Mouse (Mus musculus): ENCODE data around the gene Ntn4.

Gene Ntn4

DNA sequence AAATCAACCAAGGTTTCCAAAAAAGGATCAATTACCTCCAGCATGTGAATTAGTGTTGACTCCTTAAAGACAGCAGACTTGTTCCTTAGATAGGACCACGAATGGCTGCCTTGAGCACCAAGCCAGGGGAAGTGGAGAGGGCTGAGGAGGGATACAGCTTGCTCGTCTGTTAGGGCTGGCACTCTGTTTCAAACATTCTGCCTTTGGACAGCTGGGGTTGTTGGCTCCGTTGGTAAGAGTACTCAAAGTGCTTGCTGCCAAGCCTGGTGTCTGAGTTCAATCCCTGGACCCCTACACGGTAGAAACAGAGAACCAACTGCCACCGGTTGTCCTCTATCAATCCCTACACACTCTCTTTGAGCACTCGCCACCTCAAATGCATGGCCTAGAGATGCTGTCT, 90.0 kb downstream of the Ntn4 start:
- no peak for DNase-seq (ENCODE audit: low spot score in 2 of 2)

DNA sequence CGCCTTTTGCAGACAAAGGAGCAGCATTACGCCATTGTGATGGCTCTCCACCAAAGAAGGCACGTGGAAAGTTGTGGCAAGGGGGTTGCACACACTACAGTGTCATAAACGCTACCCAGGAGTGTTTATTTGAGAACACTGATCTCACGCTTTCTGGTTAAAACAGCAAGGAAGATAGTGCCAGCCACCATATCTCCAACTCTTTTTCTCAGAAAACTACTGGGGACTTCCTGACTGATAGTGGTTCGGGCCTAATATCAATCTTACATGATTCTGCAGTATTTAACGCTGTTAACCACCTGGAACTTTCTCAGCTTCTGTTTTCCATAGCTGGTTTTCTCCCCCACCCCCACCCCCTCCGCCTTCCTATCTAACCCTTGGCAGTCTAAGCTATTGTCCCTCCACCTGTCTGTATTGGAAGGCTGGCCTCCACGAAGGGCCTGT, 90.8 kb downstream of the Ntn4 start:
- DNase-seq (ENCODE audit: low spot score in 2 of 2): no peak

DNA sequence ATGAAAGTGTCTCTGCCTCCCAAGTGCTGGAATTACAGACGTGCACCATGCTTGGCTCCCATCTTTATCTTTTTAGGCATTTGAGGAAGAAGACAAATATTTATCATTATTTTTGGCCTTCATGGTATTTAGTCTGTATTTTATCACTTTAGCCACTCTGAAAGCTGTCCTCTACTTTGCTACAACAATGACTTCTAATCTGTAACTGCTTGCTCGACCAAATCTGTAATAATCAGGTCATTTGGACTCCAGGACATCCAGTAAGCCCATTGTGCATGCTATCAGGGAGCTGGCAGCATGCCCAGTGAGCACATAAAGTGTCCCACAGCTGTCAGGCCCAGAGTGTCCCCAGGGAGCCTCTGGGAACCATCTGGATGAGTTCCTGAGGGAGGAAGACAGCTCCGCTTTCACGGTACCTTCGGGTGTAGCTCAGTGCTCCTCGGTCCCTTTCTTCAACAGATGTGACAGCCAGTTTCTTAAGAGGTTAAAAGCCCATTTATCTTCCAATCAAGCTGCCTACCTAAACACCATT, 95.7 kb downstream of the Ntn4 start:
- DNase-seq (ENCODE audit: low spot score in 2 of 2): no peak

DNA sequence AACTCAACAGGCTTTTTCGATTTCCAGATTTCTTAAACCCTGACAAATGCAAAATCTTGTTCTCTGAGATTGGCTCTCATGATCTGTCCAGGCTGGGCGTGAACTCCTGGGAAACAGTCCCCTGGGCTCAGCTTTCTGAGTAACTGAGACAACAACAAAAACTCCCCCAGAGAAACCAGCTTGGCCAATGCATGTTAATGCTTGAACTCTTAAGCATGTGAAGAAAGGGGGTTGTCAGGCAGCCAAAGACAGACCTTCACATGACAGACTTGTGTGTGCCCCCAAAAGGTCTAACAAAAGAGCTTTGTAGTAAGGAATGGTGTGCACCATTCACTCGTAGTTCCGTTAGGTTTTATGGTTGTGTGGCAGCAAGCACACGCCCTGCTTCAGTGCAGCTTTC, 96.6 kb downstream of the Ntn4 start:
- DNase-seq (ENCODE audit: low spot score in 2 of 2): no peak

DNA sequence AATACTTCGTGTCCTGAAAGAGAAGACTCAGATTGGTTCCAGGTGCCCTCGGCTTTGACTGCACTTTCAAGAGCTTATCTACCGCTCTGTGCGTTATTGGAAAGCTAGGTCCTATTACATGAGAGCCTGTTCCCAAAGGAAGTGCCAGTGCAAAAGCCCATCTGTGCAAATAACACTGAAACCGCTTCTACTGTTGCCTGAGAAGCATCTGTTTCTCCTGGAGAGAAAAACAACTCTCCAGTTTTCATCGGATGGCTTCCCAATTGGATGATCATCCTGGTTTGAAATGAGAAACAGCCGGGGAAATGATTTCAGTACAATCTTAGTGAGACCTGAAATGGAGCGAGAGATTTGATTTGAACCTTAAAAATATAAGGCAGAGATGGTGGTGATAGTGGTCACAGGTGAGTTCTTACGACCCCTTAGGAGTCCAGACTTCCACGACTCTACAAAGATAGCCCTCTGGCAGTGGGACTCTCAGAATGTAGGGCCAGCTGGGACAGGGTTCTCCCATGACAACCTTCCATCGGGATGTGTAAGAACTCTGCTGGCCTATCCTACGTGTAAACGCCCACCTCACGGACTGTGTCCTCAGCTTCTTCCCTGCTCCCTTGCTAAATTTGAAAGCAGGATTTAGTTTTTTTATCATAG, 101.1 kb downstream of the Ntn4 start:
- no peak for DNase-seq (ENCODE audit: low spot score in 2 of 2)

DNA sequence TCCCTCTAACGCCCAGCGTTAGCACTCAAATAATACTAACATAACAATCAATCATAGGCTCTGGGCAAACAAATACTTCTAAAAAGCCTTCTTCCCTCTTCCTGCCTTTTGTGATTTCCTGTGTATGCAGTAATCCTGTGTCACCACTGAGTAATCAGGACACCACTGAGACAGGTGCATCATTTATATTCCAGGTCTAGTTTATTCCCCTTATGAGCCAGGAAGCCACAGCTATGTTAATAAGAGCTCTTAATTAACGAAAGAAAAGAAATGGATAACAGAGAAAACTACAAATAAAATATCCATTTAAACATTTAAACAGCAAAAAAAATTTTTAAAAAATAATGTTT, 101.6 kb downstream of the Ntn4 start:
- no peak for DNase-seq (ENCODE audit: low spot score in 2 of 2)

DNA sequence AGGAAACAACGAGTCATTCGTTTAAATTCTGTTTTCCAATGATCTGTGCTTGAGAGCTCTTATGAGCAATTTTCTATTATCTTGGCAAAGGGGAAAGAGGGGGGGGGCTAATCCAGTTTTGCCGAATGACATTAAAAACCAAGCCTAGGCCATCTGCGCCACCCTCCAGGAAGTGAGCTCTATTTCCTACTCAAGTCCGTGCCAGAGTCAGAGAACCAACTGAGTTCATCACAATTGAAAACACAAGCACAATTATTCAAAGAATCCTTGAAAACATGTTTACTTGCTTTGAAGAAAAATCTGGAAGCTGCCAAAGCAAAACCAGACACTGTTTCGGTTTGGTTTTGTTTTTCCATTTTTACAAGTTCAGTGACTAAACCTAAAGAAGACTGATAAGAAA, 102.1 kb downstream of the Ntn4 start:
- DNase-seq (ENCODE audit: low spot score in 2 of 2): no peak

DNA sequence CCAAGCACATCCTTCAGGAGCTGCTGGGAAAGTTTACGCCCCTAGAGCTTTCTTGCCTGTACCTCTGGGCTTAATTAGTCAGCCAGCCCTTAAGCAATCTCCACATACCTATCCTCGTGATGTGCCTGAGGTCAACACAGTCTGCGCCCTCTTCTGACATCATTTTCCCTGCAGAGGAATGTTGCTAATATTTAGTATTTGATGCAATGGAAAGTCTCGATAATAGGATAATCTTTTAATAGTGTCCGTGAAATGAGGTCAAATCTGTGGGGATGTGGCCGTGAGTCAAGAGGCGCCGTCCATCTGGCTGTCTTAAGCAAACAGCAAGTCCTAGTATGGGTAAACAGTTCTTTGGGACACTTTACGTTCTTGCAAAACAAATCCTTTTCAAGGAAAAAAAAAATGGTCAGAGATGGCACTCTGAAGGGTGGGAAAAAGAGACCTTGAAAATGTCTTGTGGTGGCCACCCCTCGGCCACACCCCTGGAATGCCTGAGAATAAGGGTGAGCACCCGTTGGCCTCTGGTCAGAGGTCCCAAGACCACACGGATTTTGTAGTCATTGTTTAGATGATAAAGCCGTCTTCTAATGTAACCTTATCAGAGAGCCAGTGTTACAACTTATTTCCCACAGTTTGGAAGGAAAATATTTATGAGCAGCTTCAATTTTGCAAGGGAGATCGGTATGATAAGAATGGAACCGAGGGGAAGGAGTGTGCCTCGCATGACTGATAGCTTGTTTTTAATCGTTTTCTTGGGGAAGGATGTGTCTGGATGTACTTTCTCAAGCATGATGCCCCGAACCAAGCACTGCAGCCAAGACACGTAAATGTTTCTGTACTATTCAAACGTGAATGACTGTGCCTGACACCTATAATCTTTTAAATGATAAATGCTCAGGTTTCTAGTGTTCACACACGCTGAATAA, 109.0 kb downstream of the Ntn4 start:
- DNase-seq (ENCODE audit: low spot score in 2 of 2): no peak

DNA sequence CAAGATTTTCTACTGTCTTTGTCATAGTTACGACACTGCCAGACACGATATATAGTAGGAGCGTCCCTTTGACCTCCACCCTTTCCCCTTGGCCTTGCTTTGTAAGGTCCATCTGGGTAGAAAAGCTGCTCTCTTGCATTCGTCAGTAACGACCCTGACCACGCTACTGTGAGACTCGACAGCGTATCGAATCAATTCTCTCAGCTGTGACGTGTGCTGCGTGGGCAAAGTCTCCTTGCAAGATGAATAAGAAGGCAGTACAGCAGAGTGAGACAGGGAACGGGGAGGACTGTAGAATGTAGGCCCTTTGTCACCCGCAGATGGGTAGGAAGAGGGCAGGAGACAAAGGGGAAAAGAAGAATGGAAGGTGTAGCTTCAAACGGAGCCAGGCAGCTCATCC, 110.8 kb downstream of the Ntn4 start:
- no peak for DNase-seq (ENCODE audit: low spot score in 2 of 2)

DNA sequence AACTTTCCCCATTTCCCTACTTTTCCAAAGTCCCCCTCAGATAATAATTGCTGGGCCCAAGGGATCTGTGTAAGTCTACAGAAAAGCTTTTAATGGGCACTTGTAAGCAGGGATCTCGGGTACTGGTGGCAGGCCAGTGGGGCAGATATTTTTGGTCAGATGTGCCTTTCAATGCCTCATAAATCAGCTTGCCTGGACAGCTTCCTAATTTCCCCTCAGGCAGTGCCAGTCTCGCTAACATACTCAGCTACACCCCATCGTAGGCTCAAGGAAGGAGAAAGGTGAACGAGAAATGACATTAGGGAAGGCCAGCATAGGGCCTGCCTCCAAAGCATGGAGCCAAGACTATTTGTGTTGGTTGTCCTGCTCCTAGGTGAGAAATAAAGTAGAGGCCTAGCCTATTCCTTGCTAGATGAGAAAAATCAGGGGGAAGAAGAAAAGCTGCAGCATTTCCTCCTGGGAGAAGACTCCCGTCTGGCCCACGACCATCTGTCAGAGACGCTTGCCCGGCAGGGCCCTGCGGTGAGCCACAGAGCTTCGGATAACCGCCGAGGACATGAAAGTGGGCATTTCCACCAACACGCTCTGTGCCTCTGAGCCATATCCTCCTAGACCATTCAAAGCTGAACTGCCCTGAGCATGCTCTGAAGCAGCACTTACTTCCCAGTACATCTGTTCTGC, 113.4 kb downstream of the Ntn4 start:
- no peak for DNase-seq (ENCODE audit: low spot score in 2 of 2)

DNA sequence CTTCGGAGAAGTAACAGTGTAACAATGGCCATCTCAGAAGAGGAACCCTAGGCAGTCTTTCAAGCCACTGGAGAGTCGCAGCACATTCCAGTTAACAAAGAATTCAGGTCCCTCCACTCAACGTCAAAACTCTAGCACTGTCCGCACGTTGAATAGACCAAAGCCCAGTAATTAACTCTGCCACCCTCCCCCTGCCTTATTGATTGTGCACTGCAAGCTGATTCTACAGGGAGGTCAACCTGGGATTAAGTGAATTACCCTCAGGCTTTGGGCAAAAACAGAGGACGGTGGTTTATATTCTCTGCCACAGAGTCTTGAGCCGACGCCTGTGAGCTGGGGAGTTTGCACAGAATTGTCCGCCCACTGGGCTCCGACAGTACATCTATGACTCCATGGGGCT, 115.7 kb downstream of the Ntn4 start:
- no peak for DNase-seq (ENCODE audit: low spot score in 2 of 2)

DNA sequence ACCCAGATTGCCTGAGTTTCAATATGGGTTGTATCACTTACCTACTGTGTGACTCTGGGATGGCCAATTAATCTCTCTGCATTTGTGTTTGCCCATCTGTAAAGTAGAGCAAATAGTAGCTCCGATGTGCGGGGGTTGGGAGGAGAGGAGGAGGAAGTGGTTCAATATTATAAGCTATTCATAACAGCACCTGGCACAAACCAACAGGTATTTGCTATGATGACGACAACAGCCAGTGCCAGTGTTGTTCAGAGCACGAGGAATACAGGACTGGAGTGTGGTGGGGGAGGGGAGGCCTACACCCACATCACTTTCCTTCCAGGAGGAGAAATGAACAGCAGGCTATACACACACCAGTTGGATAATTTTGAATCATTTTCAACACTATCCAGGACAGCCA, 119.2 kb downstream of the Ntn4 start:
- no peak for DNase-seq (ENCODE audit: low spot score in 2 of 2)

DNA sequence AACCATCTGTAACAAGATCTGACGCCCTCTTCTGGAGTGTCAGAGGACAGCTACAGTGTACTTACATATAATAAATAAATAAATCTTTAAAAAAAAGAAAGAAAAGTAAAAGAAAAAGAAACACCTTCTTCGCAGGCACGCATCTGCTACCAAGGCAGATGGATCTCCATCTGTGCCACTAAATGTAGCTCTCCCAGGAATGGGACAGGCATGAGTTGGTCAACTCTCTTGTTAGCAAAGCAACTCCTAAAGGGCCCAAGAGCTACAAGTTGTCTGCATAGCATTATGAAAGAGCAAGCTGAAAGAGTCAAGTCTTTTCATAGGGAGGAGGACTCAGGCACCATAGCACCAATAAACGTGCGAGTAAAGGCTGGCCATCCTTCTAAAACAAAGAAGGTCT, 119.9 kb downstream of the Ntn4 start:
- DNase-seq (ENCODE audit: low spot score in 2 of 2): no peak

DNA sequence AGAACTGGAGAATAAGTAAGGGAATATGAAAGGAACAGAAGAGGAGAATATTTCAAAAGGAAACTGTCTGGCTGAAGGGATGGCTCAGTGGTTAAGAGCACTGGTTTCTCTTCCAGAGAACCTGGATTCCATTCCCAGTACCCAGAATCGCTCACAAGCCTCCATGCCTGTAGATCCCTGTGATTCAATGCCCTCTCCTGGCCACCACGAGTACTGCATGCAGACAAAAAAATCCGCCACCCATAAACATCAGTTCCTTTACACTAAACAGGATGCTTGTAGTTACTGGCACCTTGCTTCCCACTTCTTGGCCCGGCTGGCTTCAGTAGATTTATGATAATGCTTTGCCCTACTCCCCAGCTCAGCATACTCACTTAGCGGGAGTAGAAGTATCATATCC, 122.6 kb downstream of the Ntn4 start:
- DNase-seq (ENCODE audit: low spot score in 2 of 2): peak in 1 of 2 experiments; percentile 13

DNA sequence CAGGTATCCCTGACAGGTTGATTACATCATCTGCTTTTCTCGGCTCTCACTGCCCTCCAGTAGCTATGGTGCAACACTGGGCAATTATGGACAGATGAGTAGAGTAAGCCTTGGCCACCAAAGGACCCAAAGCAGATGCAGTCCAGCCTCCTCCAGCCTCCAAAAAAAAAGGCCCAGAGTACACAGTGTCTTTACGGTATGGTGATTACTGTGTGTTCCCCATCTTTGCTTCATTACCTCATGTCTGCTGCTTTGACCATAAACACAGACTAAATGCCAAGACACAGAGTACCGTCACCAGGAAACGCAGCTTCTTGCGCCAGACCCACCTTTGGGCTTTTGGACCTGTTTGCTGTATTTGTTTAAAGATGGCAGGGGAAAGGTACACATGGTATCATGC, 125.7 kb downstream of the Ntn4 start:
- no peak for DNase-seq (ENCODE audit: low spot score in 2 of 2)

DNA sequence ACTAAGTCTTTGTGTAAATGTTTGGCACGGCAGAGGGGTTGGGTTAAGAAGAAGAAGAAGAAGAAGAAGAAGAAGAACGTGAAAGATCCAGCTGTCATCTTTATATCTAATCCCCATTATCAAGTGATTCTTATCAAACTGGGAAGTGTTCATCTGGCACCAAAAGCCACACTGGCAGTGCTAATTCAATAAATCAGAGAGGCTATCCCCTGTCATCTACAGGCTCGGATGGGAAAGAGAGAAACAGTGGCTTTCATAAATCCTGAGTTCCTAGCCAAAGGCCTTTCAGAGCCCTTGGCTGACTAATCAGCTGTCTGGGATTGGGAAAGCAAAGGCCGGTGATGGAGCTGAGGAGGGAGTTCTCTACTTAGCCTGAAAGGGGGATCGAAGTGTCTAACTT, 126.8 kb downstream of the Ntn4 start:
- DNase-seq (ENCODE audit: low spot score in 2 of 2): no peak

DNA sequence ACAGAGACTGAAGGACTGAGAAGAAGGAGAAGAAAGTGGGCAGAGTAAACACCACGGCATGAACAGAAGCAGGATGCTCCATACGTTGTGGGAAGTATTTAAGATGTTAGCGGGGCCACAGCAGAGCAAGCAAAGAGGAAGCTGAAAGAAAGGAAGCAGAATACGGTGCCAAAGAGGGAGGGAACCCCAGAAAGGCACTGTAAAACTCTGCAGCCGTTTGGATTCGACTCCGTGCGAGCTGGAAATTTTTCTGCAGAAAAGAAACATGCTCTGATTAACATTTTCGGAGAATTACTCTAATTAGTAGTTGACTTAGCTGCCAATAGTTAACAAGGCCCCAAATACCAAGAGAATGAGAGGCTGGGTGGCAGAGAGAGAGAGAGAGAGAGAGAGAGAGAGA, 127.7 kb downstream of the Ntn4 start:
- no peak for DNase-seq (ENCODE audit: low spot score in 2 of 2)

DNA sequence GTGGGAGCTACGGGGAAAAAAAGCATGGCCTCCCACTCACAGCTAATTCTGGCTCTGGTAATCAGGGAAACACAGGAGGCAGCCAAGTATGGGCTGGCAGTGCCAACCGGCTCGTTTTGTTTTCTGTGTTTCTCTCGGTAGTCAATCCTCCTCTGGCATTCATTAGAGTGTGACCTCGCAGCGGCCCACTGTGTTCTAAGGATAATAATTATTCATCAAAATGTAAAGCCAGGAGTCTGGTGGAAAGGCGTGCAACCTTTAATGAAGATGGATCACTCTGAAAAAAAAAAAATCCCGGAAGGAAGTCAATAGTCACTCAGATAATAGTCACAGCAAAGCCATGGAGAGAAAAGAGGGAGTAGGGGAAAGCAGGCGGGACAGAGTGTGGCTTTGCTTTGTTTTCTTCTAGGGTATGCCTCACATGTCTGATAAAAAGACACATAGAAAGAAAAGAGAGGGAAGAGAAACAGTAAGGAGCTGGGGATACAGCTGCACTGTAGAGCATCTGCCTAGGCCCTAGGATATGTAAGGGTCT, 131.5 kb downstream of the Ntn4 start:
- no peak for DNase-seq (ENCODE audit: low spot score in 2 of 2)

DNA sequence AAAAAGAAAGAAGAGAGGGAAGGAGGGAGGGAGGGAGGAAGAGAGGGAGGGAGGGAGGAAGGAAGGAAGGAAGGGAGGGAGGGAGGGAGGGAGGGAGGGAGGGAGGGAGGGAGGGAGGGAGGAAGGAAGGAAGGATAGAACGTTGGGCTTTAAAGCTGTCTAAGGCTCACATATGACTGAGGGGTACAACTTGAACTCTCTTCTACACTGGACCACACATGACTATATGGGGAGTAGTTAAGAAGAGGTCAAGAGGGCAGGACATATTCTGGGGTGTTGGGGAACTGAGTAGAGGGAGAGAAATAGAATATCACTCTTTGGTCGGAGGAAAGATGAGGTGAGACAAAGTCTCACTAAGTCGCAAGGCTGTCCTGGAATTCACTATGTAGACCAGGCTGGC, 132.0 kb downstream of the Ntn4 start:
- no peak for DNase-seq (ENCODE audit: low spot score in 2 of 2)

DNA sequence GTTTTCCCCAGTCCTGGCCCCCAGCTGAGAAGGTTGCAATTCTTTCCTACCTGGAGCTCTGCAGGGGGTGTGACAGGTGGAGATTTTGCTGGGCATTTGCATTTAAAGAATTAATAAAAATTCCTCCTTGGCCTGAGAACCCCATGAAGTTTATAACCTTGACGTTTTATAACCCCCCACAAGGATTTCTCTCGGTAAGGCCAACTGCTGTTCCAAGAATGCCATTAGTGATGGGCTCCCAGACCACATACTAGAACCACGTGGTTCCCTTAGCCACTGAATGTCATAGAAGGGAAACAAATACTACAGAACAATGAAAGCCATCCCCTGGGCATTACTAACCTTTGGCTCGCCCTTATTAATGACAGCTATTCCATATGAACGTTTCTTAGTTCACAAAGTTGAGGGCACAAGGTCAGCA, 136.3 kb downstream of the Ntn4 start:
- no peak for DNase-seq (ENCODE audit: low spot score in 2 of 2)

DNA sequence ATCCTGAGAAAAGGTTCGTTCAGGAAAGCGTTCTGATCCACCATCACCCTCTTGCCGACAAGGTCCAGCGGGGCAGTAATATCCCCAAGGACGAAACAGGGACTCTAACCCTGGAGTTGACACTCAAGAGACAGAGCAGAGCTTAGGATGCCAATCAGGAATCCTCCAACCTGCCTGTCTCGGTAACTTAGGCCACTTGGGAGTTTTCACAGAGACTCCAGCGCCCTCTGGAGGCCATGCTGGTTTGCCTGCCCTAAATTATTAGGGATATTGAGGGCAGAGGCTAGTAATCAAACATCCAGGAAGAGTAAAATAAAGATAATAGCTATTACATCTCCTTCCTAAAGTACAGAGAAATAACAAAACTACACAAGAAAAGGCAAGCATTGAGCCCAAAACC, 136.9 kb downstream of the Ntn4 start:
- no peak for DNase-seq (ENCODE audit: low spot score in 2 of 2)
